Mouse (Mus musculus): ENCODE measurements at regions not wholly inside any gene's neighbourhood (a gene's known extent, or its start where the extent isn't known, plus 50 kb on each side); places are given as distances from the start of the nearest gene placed in this dataset.

DNA sequence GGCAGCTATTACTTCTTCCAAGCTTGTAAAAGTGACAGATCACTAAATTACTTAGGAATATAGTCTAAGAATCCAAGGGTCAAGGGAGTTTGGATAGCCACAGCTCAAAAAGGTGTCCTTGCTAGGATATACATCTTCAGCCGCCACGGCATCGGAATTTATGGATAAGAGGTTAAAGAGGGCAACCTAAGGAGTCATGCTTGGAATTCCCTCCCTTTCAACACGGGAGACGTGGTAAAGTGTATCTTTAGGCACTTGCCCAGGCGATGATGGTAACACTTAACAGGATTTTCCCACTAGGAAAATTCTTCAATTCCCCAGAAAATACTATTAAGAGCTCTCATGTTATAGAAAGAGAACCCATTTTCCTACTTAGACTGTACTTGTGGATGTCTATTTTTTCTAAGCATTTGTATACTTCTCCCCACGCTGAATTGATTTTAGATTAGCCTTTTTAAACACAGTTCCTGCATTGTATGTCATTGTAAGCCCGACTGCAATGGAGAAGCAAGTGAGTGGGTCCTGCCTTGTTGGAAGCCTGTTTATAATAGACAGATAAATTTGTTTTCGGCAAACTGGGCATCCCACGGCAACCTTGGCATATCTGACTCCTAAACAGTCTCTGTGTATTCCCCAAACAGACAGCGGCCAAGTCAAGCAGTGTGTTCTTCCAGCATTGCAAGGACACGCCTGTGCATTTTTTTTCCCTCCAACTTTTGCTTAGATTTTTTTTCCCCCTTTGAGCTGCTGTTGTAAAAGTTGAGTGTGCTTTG lies 171.3 kb upstream of the Krr1 start:
- peak; percentile 33 for DNase-seq
- intact Hi-C loops (cut with DNase I; ENCODE audit: low total_unique reads): no loop called here

- intact Hi-C loops (cut with DNase I; ENCODE audit: low total_unique reads): no loop called here
- peak; percentile 49 for DNase-seq
These were observed 170.6 kb upstream of the Krr1 start for GRCm38 (mm10) chr10:111801794-111802359.

DNA sequence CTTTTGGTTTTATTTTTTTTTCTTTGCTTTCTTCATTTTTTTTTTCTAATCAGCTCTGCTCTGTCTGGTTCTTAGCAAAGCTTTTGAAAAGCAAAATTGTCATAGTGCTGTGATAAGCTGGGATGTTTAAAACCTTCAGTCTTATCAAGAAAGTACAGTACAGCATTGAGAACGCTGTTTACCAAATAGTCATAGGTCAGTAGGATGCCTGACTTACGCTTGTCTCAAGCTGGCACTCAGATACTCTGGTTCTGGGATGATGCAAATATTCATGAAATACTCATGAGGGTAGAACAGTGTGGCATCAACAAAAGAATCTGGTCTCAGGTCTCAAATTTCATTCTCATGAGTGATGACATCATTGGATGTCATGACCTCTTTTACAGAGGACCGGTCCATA lies 166.1 kb upstream of the Krr1 start:
- no peak for DNase-seq
- intact Hi-C loops (cut with DNase I; ENCODE audit: low total_unique reads): no loop called here

DNA sequence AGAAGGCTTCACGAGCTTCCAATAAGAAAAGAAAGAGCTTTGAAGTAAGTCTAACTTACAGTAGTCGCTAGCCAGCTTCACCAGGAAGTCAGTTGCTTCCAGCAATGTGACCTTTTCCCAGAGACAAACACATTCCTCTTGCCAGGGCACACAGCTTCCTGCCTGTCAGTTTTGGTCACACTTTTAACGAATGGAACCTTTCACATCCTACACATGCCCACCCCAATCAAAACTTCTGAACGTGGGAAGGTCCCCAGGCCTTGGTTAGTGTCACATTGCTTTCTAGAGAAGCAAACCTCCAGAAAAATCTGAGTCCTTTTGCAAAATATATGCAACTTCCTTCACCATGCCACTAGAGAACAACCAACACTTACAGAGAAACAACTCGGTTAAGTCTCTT lies 165.5 kb upstream of the Krr1 start:
- intact Hi-C loops (cut with DNase I; ENCODE audit: low total_unique reads): no loop called here
- no peak for DNase-seq

GRCm38 (mm10) chr10:111813736-111814135 lies 158.7 kb upstream of the Krr1 start:
- intact Hi-C loops (cut with DNase I; ENCODE audit: low total_unique reads): no loop called here
- peak; percentile 37 for DNase-seq

- intact Hi-C loops (cut with DNase I; ENCODE audit: low total_unique reads): no loop called here
- DNase-seq: no peak
These were observed 157.8 kb upstream of the Krr1 start for GRCm38 (mm10) chr10:111814648-111815047.

DNA sequence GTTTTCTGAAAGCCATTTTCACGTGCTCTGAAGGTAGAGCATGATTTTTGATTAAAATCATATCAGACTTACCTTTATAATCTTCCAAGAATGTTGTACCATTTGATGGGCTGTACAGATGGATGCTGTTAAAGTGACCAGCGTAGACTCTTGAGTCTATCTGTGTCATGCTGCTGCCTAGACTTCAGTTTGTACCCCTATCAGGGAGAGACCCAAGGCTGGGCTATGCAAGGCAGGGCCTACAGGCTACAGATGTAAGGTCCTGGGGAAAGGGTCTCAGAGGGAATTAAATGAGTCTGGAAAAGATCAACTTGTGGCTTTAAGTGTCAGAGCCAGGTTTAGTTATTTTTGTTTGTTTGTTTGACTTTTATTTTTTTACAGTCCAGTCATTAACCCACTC lies 157.3 kb upstream of the Krr1 start:
- intact Hi-C loops (cut with DNase I; ENCODE audit: low total_unique reads): no loop called here
- DNase-seq: no peak

DNA sequence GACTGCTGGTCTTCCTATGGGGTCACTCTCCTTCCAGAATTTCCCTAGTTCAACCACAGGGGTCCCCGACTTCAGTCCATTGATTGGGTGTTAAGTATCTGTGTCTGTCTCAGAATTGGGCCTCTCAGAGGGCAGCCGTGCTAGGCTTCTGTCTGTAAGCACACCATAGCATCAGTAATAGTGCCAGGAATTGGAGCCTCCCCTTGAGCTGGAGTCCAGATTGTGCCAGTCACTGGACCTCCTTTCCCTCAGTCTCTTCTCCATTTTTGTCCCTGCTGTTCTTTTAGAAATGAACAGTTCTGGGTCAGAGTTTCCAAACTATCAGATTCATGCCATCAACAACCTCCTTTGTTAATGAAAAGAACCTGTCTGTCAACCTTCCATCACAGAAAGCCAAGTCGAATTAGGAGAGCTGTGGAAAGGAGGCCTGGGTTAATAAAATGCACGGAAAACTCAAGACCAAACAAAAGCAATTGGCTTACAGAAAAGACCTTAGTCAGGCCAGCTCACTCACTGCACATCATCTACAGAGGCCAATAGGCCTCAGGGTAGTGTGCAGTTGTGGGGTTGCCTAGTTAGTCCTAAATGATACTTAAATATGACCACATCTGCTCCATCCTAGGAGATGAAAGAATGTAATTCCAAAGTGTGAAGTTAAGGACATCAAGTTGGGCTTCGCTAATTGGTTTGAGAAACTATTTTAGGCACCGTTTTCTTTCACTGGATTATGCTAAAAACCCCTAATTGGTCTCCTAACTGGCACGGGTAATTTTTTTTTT lies 156.5 kb upstream of the Krr1 start:
- DNase-seq: no peak
- intact Hi-C loops (cut with DNase I; ENCODE audit: low total_unique reads): no loop called here

DNA sequence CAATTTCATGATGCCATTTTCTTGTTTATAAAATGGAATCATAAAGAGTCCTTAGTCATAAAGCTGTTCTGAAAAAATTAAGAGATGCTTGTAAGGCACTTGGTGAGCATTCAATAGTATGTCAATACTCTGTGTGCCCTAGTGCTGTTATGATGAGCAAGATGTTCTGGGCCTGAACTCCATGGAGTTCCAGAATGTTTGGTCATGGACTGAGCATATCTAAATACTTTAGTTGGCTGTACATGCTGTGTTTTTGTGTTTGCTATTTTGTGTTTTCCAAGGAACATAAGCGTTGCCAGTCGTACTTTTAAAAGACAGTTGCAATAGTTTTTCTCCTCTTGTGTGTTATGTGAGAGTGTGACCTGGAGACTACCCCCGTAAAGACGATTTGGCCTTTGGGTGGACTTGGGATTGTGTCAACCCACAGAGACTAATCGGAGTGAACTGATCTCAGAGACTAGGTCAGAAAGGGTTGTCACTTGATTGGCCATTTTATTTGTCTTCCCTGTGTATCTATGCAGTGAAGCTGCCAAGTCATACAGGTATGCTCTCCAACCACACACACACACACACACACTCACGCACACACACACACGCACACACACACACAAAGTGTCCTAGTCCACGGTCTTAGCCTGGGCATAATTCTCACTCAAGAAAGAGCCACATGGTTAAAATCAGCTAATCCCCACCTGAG lies 152.6 kb upstream of the Krr1 start:
- no peak for DNase-seq
- intact Hi-C loops (cut with DNase I; ENCODE audit: low total_unique reads): no loop called here

GRCm38 (mm10) chr10:111824820-111825219 lies 147.6 kb upstream of the Krr1 start:
- intact Hi-C loops (cut with DNase I; ENCODE audit: low total_unique reads): no loop called here
- no peak for DNase-seq

DNA sequence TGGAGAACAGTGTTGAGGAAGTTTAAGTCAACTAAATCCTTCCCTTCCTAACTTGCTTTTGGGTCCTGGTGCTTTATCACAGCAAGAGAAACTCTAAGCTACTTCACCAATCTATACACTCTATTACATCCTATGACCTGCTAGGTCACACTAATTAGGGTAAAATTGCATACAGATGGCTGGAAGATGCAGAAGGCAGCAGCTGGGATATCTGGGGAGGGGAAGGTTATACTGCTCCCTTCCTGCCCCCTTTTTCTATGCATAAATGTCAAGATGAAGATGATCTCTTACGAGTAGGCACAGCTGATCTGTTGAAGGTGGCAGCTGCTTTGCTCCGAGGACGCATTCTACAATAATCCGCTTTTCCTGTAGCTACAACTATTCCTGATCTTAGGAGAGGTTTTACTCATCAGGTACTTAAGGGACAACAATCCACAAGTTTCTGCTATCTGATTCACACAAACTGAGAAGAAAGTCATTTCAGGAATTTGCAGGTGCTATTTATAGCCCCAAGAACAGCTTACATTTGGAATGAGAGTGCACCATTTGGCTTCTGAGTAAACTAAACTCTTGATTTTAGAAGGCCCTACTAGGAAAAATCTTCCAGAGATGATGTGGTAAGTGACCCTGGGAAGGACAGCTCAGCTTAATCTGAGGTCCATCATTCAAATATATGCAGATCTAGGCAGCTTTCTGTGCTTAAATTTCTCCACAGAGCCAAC lies 146.3 kb upstream of the Krr1 start:
- no peak for DNase-seq
- intact Hi-C loops (cut with DNase I; ENCODE audit: low total_unique reads): no loop called here

DNA sequence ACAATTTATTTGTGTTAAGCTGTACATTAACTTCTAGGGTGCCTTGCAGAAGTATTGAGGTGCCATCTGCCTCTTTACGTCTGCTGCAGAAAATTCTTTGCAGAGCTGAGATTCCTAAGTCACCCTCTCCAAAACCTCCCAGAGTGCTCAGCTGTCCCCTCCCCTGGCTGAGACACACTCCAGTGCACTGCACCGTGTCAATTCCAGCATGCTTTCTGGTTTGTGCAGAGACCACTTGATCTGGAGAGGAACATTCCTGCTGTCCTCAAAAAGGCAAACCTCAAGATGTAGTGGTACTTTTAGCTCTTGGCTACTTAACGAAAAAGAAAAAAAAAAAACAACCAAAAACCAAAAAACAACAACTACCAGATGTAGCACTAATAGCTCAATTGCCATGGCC lies 145.2 kb upstream of the Krr1 start:
- intact Hi-C loops (cut with DNase I; ENCODE audit: low total_unique reads): no loop called here
- no peak for DNase-seq

DNA sequence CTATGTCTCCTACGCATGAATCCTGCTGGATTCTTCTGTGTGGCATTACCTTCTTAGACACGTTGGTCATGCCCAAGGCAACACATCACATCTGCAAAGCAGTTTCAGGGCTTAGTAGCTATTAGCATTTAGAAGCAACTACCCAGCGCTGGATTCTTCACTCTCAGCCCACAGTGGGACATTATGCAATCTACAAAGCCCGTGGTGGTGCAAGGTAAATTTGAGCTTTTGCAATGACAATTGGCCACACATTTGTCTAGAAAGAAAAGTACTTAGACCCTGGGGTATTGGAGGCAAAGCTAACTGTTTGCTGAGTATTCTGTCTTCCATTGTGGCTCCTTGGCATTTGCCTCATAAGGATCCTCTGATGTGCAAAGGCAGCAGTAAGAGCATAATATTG lies 144.5 kb upstream of the Krr1 start:
- intact Hi-C loops (cut with DNase I; ENCODE audit: low total_unique reads): no loop called here
- DNase-seq: no peak

- no peak for DNase-seq
- intact Hi-C loops (cut with DNase I; ENCODE audit: low total_unique reads): no loop called here
These were observed 143.9 kb upstream of the Krr1 start for GRCm38 (mm10) chr10:111828610-111829009.

- intact Hi-C loops (cut with DNase I; ENCODE audit: low total_unique reads): no loop called here
- DNase-seq: no peak
These were observed 143.2 kb upstream of the Krr1 start for GRCm38 (mm10) chr10:111829291-111829690.

- intact Hi-C loops (cut with DNase I; ENCODE audit: low total_unique reads): no loop called here
- DNase-seq: no peak
These were observed 141.4 kb upstream of the Krr1 start for GRCm38 (mm10) chr10:111831105-111831504.

GRCm38 (mm10) chr10:111833611-111834010 lies 138.9 kb upstream of the Krr1 start:
- DNase-seq: no peak
- intact Hi-C loops (cut with DNase I; ENCODE audit: low total_unique reads): no loop called here

DNA sequence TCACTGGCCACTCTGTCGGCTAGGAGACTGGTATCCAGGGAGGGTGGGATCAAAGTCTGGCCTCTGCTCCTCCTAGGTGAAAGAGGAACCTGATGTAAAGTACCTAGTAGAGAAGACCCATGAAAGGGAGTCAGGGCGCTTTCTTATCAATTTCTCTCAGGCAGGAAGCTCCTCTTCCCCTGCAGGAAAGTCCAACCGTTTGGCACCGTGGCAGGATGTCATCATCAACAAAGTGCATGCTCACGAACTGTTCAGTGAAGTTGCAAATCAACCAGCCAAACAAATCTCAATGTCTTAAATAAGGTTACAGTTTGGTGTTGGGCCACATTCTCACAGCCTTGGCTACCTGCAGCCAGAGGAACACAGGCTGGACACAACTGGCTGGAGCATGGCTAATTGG lies 138.2 kb upstream of the Krr1 start:
- no peak for DNase-seq
- intact Hi-C loops (cut with DNase I; ENCODE audit: low total_unique reads): no loop called here

DNA sequence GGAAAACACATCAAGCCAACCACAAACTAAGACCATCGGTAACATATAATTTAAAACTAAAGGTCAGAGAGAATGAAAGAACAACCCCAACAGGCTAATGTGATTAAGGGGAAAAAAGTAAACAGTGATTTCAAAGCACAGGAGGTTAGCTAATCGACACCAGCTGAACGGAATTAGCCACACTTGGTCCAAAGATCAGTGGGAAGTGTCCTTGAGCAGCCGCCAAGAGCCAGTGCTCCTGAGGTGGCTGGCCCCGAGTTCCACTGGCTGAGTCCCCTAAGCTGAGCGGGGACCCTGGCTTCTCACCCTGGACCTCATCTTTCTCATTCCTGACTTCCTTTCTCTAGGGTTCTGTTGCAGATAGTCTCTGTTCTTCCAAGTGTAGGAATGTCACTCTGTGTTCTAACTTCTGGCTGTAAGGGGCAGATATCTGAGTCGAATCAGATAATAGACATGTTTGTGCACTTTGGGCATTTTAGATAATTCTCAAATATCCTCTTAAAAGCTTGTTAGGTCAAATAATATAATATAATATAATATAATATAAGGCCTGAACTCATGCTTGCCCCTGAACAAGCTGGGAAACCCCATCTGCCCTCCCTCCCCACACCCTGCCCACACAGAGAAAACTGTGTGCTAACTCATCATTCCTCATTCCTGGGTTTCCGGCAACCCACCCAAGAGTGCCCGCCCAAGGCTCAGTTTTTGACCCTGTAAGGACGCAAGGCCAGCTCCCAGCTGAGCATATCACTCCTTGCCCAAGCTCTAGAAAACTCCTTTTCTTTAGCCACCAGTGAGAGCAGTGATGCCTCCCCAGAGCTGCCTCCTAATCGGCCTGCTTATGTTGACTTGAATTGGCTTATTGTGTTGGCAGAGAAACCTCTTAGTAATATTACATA lies 137.3 kb upstream of the Krr1 start:
- intact Hi-C loops (cut with DNase I; ENCODE audit: low total_unique reads): no loop called here
- DNase-seq: peak; percentile 41

All from gastrocnemius, postnatal 14 days (tissue).